Mouse (Mus musculus): Measurements from ENCODE around the gene Hmcn2.

Gene Hmcn2

GRCm38 (mm10) chr2:31463696-31464528 lies 149.7 kb downstream of the Hmcn2 start:
- Histone ChIP-seq H3K27me3 (ENCODE audit: control insufficient read depth, insufficient read depth, low read length, poor library complexity, severe bottlenecking) (no peaks in the 10 kb centered on the region), H3K36me3 (ENCODE audit: control insufficient read depth, insufficient read depth, low read length, poor library complexity, severe bottlenecking) (no peaks in the 10 kb centered on the region)
- DNase-seq (ENCODE audit: low read depth, low spot score) = peak; percentile 49

GRCm38 (mm10) chr2:31464529-31464910 lies 150.3 kb downstream of the Hmcn2 start:
- H3K36me3 ChIP-seq (ENCODE audit: control insufficient read depth, insufficient read depth, low read length, poor library complexity, severe bottlenecking) = no peaks in the 10 kb centered on the region
- DNase-seq (ENCODE audit: low read depth, low spot score) = no peak
- no peaks in the 10 kb centered on the region for H3K27me3 ChIP-seq (ENCODE audit: control insufficient read depth, insufficient read depth, low read length, poor library complexity, severe bottlenecking)

DNA sequence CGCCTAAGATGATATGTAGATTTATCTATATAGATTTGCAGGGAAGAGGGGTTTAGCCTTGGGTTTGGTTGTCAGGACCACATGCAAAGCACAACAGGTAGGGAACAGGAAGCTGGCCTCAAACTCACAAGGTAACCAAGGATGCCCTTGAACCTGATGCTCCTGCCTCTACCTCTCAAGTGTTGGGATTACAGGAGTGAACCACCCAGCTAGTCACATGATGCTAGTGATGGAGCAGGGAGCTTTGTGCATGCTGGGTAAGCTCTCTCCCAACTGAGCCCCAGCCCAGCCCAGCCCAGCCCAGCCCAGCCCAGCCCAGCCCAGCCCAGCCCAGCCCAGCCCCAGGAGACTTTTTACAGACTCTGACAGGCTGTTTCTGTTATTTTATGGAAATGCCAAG lies 153.2 kb downstream of the Hmcn2 start:
- Histone ChIP-seq H3K36me3 (ENCODE audit: control insufficient read depth, insufficient read depth, low read length, poor library complexity, severe bottlenecking) (no peaks in the 10 kb centered on the region), H3K27me3 (ENCODE audit: control insufficient read depth, insufficient read depth, low read length, poor library complexity, severe bottlenecking) (no peaks in the 10 kb centered on the region)
- no peak for DNase-seq (ENCODE audit: low read depth, low spot score)

GRCm38 (mm10) chr2:31468857-31469256 lies 154.6 kb downstream of the Hmcn2 start:
- Histone ChIP-seq H3K36me3 (ENCODE audit: control insufficient read depth, insufficient read depth, low read length, poor library complexity, severe bottlenecking) (no peaks in the 10 kb centered on the region), H3K27me3 (ENCODE audit: control insufficient read depth, insufficient read depth, low read length, poor library complexity, severe bottlenecking) (no peaks in the 10 kb centered on the region)
- DNase-seq (ENCODE audit: low read depth, low spot score) = no peak

DNA sequence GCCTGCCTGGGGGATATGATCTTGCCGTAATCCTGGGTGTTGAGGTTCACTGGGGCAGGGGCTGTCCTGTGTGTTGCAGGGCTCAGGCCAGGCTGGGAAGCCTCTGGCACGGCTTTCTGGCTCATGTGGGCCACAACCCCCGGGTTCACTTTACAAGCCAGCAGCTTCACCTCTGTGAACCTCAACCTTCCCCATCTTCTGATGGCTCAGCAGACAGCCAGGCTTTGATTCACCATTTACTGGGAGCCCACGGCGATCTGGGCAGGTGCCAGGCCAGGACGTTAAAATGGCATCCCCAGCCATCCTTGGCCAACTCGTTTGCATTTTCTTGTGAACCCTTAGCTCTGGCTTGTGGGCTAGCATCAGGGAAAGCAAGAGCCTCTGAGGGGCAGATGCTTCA lies 155.3 kb downstream of the Hmcn2 start:
- DNase-seq (ENCODE audit: low read depth, low spot score) = no peak

DNA sequence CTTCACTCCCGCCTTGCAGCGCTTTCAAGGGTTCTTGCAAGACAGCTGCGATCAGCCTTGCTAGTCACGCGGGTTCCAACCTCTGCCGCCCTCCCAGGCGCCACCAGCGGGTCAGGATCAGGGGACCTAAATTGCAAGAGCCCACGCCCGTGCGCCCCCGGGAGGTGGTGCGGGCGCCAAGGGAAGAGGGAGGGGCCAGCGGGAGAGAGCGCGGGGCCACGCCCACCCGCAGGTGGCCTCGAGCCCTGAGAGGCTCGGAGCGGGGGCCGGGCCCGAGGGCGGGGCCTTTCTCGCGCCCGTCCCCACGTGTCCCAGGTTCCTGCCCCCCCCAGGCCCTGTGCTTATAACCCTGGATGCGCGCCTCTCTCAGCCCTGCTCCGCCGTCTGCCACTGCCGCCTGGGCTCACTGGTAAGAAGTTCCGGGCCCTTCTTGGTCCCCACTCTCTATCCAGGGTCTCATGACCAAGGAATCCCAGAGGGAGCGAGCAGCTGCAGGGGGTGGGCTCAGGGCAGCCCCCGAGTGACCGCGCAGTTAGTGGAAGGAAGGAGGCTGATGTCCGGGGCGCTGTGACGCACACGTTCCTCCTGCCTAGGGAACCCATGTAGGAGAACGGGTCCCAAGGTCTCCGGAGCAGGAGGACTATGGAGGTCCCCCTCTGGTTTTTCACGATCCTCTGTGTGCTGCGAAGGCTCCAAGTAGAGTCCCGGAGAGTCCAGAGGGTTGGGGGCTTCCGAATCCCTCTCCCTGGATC lies 155.9 kb downstream of the Hmcn2 start, which contains the start of gene Ass1:
Ass1 (plus strand) TSS at position 277 of the 752 bp plus-strand sequence.
- peak; percentile 90 for DNase-seq (ENCODE audit: low read depth, low spot score)
- H3K36me3 ChIP-seq (ENCODE audit: control insufficient read depth, insufficient read depth, low read length, poor library complexity, severe bottlenecking) = no peaks in the 10 kb centered on the region
- no peaks in the 10 kb centered on the region for H3K27me3 ChIP-seq (ENCODE audit: control insufficient read depth, insufficient read depth, low read length, poor library complexity, severe bottlenecking)

More for the DNA sequence above, 155.3 kb downstream of the Hmcn2 start:
- Histone ChIP-seq H3K27me3 (ENCODE audit: control insufficient read depth, insufficient read depth, low read length, poor library complexity, severe bottlenecking) (no peaks in the 10 kb centered on the region), H3K36me3 (ENCODE audit: control insufficient read depth, insufficient read depth, low read length, poor library complexity, severe bottlenecking) (no peaks in the 10 kb centered on the region)

DNA sequence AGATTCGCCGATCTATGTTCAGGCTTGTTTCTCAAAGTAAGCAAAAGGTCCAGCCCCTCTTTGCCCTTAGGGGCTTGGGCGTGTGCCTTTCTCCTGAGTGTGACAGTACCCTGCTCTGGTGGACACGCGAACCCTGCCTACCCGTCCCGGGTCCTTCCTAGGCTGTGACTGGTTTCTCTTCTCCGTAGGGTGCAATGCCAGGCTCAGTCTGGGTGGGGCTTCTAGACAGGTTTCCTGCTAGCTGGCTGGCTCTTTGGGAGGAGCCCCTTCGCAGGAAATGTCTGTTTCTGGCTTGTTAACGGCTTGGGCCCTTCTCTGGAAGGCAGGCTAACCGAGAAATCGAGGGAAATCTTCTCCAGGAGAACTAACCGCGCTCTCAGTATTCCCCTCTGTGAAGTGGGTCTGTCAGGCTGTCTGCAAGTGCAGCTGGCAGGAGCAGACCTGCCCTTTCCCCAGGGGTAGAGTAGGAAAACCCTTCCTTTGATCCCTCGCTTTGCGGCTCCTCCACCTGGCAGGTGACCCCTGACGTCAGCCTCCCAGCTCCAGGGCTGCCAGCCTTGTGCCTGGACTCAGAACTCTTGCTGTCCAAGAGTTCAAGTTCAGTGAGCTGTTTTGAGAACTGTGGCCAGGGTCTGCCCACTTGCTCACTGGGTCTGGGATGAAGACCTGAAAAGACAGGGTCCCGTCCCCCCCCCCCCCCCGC lies 156.6 kb downstream of the Hmcn2 start:
- no peaks in the 10 kb centered on the region for H3K36me3 ChIP-seq (ENCODE audit: control insufficient read depth, insufficient read depth, low read length, poor library complexity, severe bottlenecking)
- no peaks in the 10 kb centered on the region for H3K27me3 ChIP-seq (ENCODE audit: control insufficient read depth, insufficient read depth, low read length, poor library complexity, severe bottlenecking)
- DNase-seq (ENCODE audit: low read depth, low spot score) = peak; percentile 40

DNA sequence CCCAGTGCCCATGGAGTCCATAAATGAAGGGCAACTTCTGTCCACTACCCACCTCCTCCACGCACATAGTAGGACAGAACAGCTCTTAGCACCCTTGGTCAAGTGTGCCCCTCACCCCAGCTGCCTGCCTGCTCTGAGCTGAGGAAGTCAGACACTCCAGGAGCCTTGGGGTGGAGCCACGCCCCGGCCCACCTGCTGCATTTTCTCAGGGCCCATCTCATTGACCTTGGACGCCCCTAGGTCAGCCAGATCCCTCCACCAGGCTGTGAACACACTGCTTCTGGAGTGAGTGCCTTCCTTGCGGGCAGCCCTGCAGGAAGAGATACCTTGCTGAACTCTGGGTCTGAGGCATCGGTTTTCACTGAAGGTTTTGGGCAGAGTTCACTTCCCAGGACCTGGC lies 157.4 kb downstream of the Hmcn2 start:
- H3K27me3 ChIP-seq (ENCODE audit: control insufficient read depth, insufficient read depth, low read length, poor library complexity, severe bottlenecking) = no peaks in the 10 kb centered on the region
- no peak for DNase-seq (ENCODE audit: low read depth, low spot score)
- H3K36me3 ChIP-seq (ENCODE audit: control insufficient read depth, insufficient read depth, low read length, poor library complexity, severe bottlenecking) = no peaks in the 10 kb centered on the region

DNA sequence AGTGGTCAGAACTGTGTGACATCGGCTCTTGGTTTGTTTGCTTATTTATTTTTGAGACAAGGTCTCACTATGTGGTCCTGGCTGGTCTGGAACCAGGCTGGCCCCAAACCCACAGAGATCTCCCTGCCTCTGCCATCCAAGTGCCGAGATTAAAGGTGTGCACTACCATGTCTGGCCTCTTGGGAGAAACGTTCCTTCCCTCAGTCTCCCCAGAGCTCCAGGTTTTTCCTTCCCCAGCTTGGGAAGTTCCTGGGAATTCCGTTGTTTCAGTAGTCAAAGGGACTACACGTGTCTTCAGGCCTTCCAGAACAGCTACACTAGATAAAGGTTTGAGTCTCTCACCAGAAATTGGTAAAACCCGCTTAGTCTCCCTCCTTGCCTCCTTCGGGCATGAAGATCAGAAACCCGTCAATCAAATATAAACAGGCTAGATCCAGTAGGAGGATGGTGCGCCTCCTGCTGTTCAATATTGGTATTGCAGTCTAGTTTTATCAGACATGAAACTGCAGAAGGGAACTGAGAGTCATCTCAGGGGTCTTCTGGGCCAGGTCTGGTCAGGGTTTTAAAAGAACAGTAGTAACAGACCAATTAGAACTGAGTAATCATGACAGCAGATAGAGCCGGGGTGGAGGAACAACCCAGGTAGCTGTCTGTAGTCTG lies 158.3 kb downstream of the Hmcn2 start:
- no peaks in the 10 kb centered on the region for H3K27me3 ChIP-seq (ENCODE audit: control insufficient read depth, insufficient read depth, low read length, poor library complexity, severe bottlenecking)
- DNase-seq (ENCODE audit: low read depth, low spot score) = peak; percentile 90
- no peaks in the 10 kb centered on the region for H3K36me3 ChIP-seq (ENCODE audit: control insufficient read depth, insufficient read depth, low read length, poor library complexity, severe bottlenecking)

GRCm38 (mm10) chr2:31473941-31474340 lies 159.7 kb downstream of the Hmcn2 start:
- Histone ChIP-seq H3K36me3 (ENCODE audit: control insufficient read depth, insufficient read depth, low read length, poor library complexity, severe bottlenecking) (no peaks in the 10 kb centered on the region), H3K27me3 (ENCODE audit: control insufficient read depth, insufficient read depth, low read length, poor library complexity, severe bottlenecking) (no peaks in the 10 kb centered on the region)
- peak; percentile 61 for DNase-seq (ENCODE audit: low read depth, low spot score)

DNA sequence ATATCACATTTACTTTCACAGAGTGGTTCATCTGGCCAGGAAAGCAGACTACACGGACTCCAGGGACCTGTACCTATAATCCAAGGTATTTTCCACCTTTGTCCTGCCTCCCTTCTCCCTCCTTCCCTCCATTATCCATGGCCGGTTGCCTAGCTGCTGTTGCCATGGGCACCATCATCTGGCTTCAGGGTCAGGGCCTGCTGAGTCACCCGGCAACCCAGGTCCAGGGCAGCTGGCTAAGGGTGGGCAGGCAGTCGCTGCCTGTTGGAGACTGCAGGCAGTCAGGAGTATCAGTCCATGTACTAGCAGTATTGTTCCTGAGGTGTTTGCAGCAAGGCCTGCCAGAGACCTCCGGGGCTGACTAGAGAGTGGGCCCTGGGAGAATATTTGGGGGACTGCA lies 160.5 kb downstream of the Hmcn2 start:
- H3K36me3 ChIP-seq (ENCODE audit: control insufficient read depth, insufficient read depth, low read length, poor library complexity, severe bottlenecking) = no peaks in the 10 kb centered on the region
- H3K27me3 ChIP-seq (ENCODE audit: control insufficient read depth, insufficient read depth, low read length, poor library complexity, severe bottlenecking) = no peaks in the 10 kb centered on the region
- no peak for DNase-seq (ENCODE audit: low read depth, low spot score)

GRCm38 (mm10) chr2:31476107-31476820 lies 162.0 kb downstream of the Hmcn2 start:
- no peak for DNase-seq (ENCODE audit: low read depth, low spot score)
- Histone ChIP-seq H3K36me3 (ENCODE audit: control insufficient read depth, insufficient read depth, low read length, poor library complexity, severe bottlenecking) (no peaks in the 10 kb centered on the region), H3K27me3 (ENCODE audit: control insufficient read depth, insufficient read depth, low read length, poor library complexity, severe bottlenecking) (no peaks in the 10 kb centered on the region)

DNA sequence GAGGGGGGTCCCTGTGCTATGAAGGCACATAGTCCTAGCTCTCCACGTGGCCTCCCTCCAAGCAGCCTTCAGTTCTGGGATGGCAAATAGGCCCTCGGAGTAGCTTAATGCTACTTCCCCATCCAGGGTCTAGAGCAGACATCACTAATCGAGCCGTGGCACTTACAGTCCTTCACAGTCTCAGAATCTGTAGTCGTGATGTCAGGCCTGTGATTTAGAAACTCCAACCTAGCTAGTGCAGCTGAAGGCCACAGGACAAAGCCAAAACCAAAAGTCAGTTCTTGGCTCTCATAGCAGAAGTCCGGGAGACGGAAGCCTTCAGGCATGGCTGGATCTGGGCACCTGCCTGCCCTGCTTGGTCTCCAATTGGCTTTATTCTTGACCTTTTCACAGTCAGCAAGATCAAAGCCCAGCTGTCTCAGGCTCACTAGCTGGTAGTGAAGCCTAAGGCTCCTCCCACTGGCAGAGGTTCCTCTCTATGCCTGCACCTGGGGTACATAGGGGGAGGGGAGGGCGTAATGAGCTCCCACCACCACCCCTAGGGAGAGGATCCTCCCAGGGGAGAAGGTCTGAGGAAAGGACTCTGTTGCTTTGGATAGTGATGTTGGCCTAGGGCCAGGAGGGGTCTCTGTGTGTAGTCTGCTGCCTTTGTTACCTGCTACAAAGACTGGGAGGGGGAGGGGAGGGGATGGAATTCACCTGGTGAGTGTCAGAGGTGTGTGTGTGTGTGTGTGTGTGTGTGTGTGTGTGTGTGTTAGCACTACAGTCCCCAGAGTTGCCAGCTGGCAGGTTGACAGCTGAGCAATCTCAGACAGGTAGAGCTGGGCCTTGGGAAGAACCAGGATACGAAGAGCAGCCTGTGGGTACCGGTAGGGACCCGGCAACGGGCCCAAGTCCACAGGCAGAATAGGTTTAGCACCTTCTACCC lies 163.3 kb downstream of the Hmcn2 start:
- no peaks in the 10 kb centered on the region for H3K36me3 ChIP-seq (ENCODE audit: control insufficient read depth, insufficient read depth, low read length, poor library complexity, severe bottlenecking)
- no peaks in the 10 kb centered on the region for H3K27me3 ChIP-seq (ENCODE audit: control insufficient read depth, insufficient read depth, low read length, poor library complexity, severe bottlenecking)
- peak; percentile 29 for DNase-seq (ENCODE audit: low read depth, low spot score)

Measured in splenic B cell, adult 2 months (primary cell).